Mouse (Mus musculus) hindbrain, embryonic 11.5 days (tissue): ENCODE measurements around the gene Hist1h2ap. TPM values are rescaled to one million over a fixed set of nuclear protein-coding genes. Genes with fewer than 3 reads are reported as not detected.

Experiments used
- ATAC-seq: fragments of 200-750 bp; cut with Nextera tagmentation; 2 replicates; pipeline ENCODE4 v1.8.0; 2017; ENCODE audit warnings: mild to moderate bottlenecking, moderate TSS enrichment, moderate library complexity; ENCODE audit not compliant: low FRiP score
- DNase-seq: peaks from one replicate; pipeline ENCODE4 v3.0.0-alpha.2; 2015; ENCODE audit warnings: low spot score
- H3K27ac ChIP-seq: fragments of 300-500 bp; sonication (generic); 2 replicates; pipeline ENCODE4 v1.5.1; 2014; ENCODE audit warnings: mild to moderate bottlenecking, low read depth, low read length
- H3K27me3 ChIP-seq: fragments of 300-500 bp; sonication (generic); 2 replicates; pipeline ENCODE4 v1.6.1; 2014; ENCODE audit warnings: mild to moderate bottlenecking, low read length, moderate library complexity, mixed read lengths; ENCODE audit not compliant: control insufficient read depth, insufficient read depth
- H3K36me3 ChIP-seq: fragments of 300-500 bp; sonication (generic); 2 replicates; pipeline ENCODE4 v1.6.1; 2014; ENCODE audit warnings: mild to moderate bottlenecking, low read length, moderate library complexity, mixed read lengths; ENCODE audit not compliant: control insufficient read depth, insufficient read depth
- H3K4me1 ChIP-seq: fragments of 300-500 bp; sonication (generic); replicated peaks from 2 replicates; pipeline ENCODE4 v1.6.1; 2014; ENCODE audit warnings: low read length, mixed read lengths; ENCODE audit not compliant: control insufficient read depth, insufficient read depth
- H3K4me2 ChIP-seq: fragments of 300-500 bp; sonication (generic); replicated peaks from 2 replicates; pipeline ENCODE4 v1.6.1; 2014; ENCODE audit warnings: mild to moderate bottlenecking, low read depth, low read length
- H3K4me3 ChIP-seq: fragments of 300-500 bp; sonication (generic); 2 replicates; pipeline ENCODE4 v1.5.1; 2014; ENCODE audit warnings: low read depth, low read length
- H3K9ac ChIP-seq: fragments of 300-500 bp; sonication (generic); 2 replicates; pipeline ENCODE4 v1.6.1; 2014; ENCODE audit warnings: low read depth, low read length
- H3K9me3 ChIP-seq: fragments of 300-500 bp; sonication (generic); 2 replicates; pipeline ENCODE4 v1.6.1; 2016; ENCODE audit warnings: low read length; ENCODE audit not compliant: control insufficient read depth
- WGBS: fragments of 180-500 bp; shearing (Covaris S2); extraction: QIAGEN DNeasy Blood & Tissue Kit; methylation state at CpG from one replicate; pipeline ENCODE4 v1.1.7; 2014; 5-methylcytosine and 5-hydroxymethylcytosine counted together
- polyA plus RNA-seq: library from polyadenylated mRNA; unstranded; fragments of >200 nt; fragmentation: Nextera tagmentation; extraction: Ambion mirVana; gene quantifications from 2 replicates; pipeline ENCODE4 v1.2.1, GENCODE M21; 2014

Hist1h2ap gene
- polyA plus RNA-seq, 1 experiment from 2014 or later: 4,856 TPM

DNA sequence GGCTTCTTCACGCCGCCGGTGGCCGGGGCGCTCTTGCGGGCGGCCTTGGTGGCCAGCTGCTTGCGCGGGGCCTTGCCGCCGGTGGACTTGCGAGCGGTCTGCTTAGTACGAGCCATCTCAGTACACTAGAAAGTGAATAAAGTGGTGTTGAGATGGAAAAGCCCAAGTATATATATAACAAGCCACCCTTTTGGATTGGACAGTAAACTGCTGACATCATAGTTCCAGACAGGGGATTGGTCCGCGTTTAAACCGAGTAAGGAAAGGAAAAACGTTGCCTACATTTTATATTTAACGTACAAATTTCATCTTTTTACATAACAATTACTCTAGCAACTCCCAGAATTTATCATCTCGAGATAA, 50.1 kb downstream of the Hist1h2ap start, which contains the start of gene Hist1h3i:
Gene Hist1h3i, minus strand, starts transcription at position 116 of the 363 bp plus-strand sequence.
- peak within 1 kb of the TSS; percentile 77 for H3K27ac ChIP-seq
- H3K4me2 ChIP-seq: peak within 1 kb of the TSS; percentile 65
- ATAC-seq (peak; percentile 69), DNase-seq (peak; percentile 76)
- WGBS: under 1% methylated on average over 13 of the region's 20 CpGs
- 0 out of 2 replicates have a peak, but pooled peaks cover 5% of the 10 kb centered on the region for H3K4me1 ChIP-seq
- peak within 1 kb of the TSS; percentile 35 for H3K4me3 ChIP-seq
- no peaks in the 10 kb centered on the region for H3K27me3 ChIP-seq
- peak within 1 kb of the TSS; percentile 64 for H3K9ac ChIP-seq
- no peaks in the 10 kb centered on the region for H3K36me3 ChIP-seq
- no peaks in the 10 kb centered on the region for H3K9me3 ChIP-seq

Other genes starting within 250 kb of the Hist1h2ap start
- not detected in 2 replicates for gene Olfr1362, start 219.5 kb downstream of the Hist1h2ap start, polyA plus RNA-seq
- not detected in 2 replicates for gene Olfr11, start 191.0 kb downstream of the Hist1h2ap start, polyA plus RNA-seq
- gene Olfr1361, start 170.1 kb downstream of the Hist1h2ap start, polyA plus RNA-seq: not detected in 2 replicates
- gene Olfr1360, start 156.1 kb downstream of the Hist1h2ap start, polyA plus RNA-seq: not detected in 2 replicates
- gene Olfr1359, start 135.4 kb downstream of the Hist1h2ap start, polyA plus RNA-seq: not detected in 2 replicates
- gene Hist1h2bl, start 117.4 kb downstream of the Hist1h2ap start, polyA plus RNA-seq: 2.1 and 3.0 TPM in 2 replicates
- gene Hist1h2ai, start 117.1 kb downstream of the Hist1h2ap start, polyA plus RNA-seq: 17.3 and 25.6 TPM in 2 replicates
- gene Hist1h3h, start 115.8 kb downstream of the Hist1h2ap start, polyA plus RNA-seq: 12.7 and 20.0 TPM in 2 replicates
- 4.2 and 4.3 TPM in 2 replicates for gene Hist1h2bm, start 111.5 kb downstream of the Hist1h2ap start, polyA plus RNA-seq
- gene Hist1h4j, start 98.4 kb downstream of the Hist1h2ap start, polyA plus RNA-seq: 0.94 and 1.4 TPM in 2 replicates
- 2.4 and 8.0 TPM in 2 replicates for gene Hist1h4k, start 83.0 kb downstream of the Hist1h2ap start, polyA plus RNA-seq
- gene Hist1h2ak, start 79.7 kb downstream of the Hist1h2ap start, polyA plus RNA-seq: 4.9 and 6.5 TPM in 2 replicates
- 0.67 and 2.2 TPM in 2 replicates for gene Hist1h2bn, start 79.4 kb downstream of the Hist1h2ap start, polyA plus RNA-seq
- gene Hist1h1b, start 52.9 kb downstream of the Hist1h2ap start, polyA plus RNA-seq: 19.1 TPM in 2 replicates
- 232 and 252 TPM in 2 replicates for gene Hist1h3i, start 50.1 kb downstream of the Hist1h2ap start, polyA plus RNA-seq
- gene Hist1h2an, start 46.3 kb downstream of the Hist1h2ap start, polyA plus RNA-seq: 1.4 and 8.5 TPM in 2 replicates
- 2.2 and 2.9 TPM in 2 replicates for gene Hist1h2bp, start 46.0 kb downstream of the Hist1h2ap start, polyA plus RNA-seq
- gene Hist1h2bq, start 23.3 kb downstream of the Hist1h2ap start, polyA plus RNA-seq: 17.8 and 18.7 TPM in 2 replicates
- gene Hist1h2ao, start 23.0 kb downstream of the Hist1h2ap start, polyA plus RNA-seq: 2.1 TPM in 1 of 2 replicates, not detected in the other
- not detected in 2 replicates for gene Hist1h4m, start 21.8 kb downstream of the Hist1h2ap start, polyA plus RNA-seq
- gene Hist1h4n, start 1.3 kb downstream of the Hist1h2ap start, polyA plus RNA-seq: 13.4 and 14.6 TPM in 2 replicates
- 18.1 and 18.6 TPM in 2 replicates for gene Hist1h2br, start 236 bp upstream of the Hist1h2ap start, polyA plus RNA-seq
- 25.7 and 27.8 TPM in 2 replicates for gene Zfp184, start 111.6 kb upstream of the Hist1h2ap start, polyA plus RNA-seq
- gene Pom121l2, start 147.7 kb upstream of the Hist1h2ap start, polyA plus RNA-seq: 0.11 TPM in 2 replicates
- 0.51 TPM in 1 of 2 replicates, not detected in the other for gene Prss16, start 176.2 kb upstream of the Hist1h2ap start, polyA plus RNA-seq
- 8.4 and 11.9 TPM in 2 replicates for gene Hist1h2ah, start 202.1 kb upstream of the Hist1h2ap start, polyA plus RNA-seq
- 7.2 and 10.2 TPM in 2 replicates for gene Hist1h2bk, start 202.4 kb upstream of the Hist1h2ap start, polyA plus RNA-seq
- gene Hist1h4i, start 207.9 kb upstream of the Hist1h2ap start, polyA plus RNA-seq: 31.2 and 31.4 TPM in 2 replicates
- gene Hist1h2ag, start 209.4 kb upstream of the Hist1h2ap start, polyA plus RNA-seq: 58.7 and 60.3 TPM in 2 replicates
- gene Hist1h2bj, start 209.7 kb upstream of the Hist1h2ap start, polyA plus RNA-seq: 14.0 and 15.2 TPM in 2 replicates